Mouse (Mus musculus) erythroblast, embryonic 14.5 days (primary cell): Measurements from ENCODE around the gene Olfr703.

Source experiments
- GATA1 ChIP-seq: IDR thresholded peaks from 2 replicates; pipeline ENCODE4 v1.6.1; 2012; ENCODE audit warnings: low read length, inconsistent platforms, mixed read lengths
- TAL1 ChIP-seq: IDR thresholded peaks from 3 replicates; pipeline ENCODE4 v1.6.1; 2012; ENCODE audit warnings: low read length, inconsistent platforms, mixed read lengths

DNA sequence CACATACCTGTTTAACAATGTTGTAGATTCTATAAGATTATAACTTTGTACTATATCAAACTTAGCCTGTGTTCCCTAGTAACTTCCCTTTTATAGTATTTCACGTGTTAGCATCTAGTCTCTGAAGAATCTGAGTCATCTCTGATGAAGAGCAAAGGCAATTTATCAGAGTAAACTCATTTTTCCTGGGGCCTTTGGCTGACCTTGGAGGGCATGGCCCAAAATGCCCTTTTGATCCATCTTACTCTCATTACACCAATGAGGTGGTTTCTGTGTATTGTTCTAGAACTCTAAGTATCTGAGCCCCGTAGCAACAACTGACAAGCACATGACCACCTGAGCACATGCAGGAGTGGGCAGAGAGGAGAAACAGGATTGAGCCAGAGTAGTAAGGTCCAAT is 29.3 kb upstream of the Olfr703 start, which contains the start of gene Olfr701:
- no peak for TF ChIP-seq GATA1
- TF ChIP-seq TAL1, result no peak
